Mouse (Mus musculus): ENCODE data around the gene Actrt2. TPM values are rescaled to one million over a fixed set of nuclear protein-coding genes. Genes with fewer than 3 reads are reported as not detected.

Gene Actrt2
- polyA plus RNA-seq, 1 experiment from 2014 or later, result not detected

GRCm38 (mm10) chr4:154675441-154676000, 7.9 kb upstream of the Actrt2 start:
- WGBS, result 66% methylated on average over 10 of the region's 10 CpGs
- Histone ChIP-seq H3K36me3 (no peaks in the 10 kb centered on the region), H3K27me3 (replicated peaks) (no peaks in the 10 kb centered on the region; the same call in none of the 2 replicates), H3K9me3 (no peaks in the 10 kb centered on the region), H3K4me1 (replicated peaks) (no peaks in the 10 kb centered on the region), H3K4me2 (replicated peaks) (no peak overlapping the region), H3K4me3 (replicated peaks) (no peak overlapping the region), H3K27ac (no peak overlapping the region), H3K9ac (no peak overlapping the region)
- ATAC-seq, result no peak

- Histone ChIP-seq H3K4me1 (replicated peaks) (no peaks in the 10 kb centered on the region), H3K4me2 (replicated peaks) (no peak overlapping the region; the same call in 1 of the 2 replicates)
These were observed 7.3 kb upstream of the Actrt2 start for GRCm38 (mm10) chr4:154674966-154675365.

GRCm38 (mm10) chr4:154674541-154674940, 6.9 kb upstream of the Actrt2 start:
- Histone ChIP-seq H3K4me3 (replicated peaks) (no peak overlapping the region), H3K27me3 (replicated peaks) (no peaks in the 10 kb centered on the region; the same call in none of the 2 replicates), H3K9me3 (no peaks in the 10 kb centered on the region), H3K4me2 (replicated peaks) (no peak overlapping the region; the same call in 1 of the 2 replicates), H3K4me1 (replicated peaks) (no peaks in the 10 kb centered on the region), H3K9ac (no peak overlapping the region), H3K27ac (no peak overlapping the region), H3K36me3 (no peaks in the 10 kb centered on the region)
- WGBS, result 2% methylated on average over 12 of the region's 12 CpGs
- ATAC-seq, result no peak; the same call in 1 of the 2 replicates

More at GRCm38 (mm10) chr4:154674966-154675365, 7.3 kb upstream of the Actrt2 start:
- no peaks in the 10 kb centered on the region; the same call in none of the 2 replicates for H3K27me3 ChIP-seq (replicated peaks)
- H3K27ac ChIP-seq, result no peak overlapping the region
- H3K36me3 ChIP-seq, result no peaks in the 10 kb centered on the region
- H3K4me3 ChIP-seq (replicated peaks), result no peak overlapping the region
- no peak for ATAC-seq
- H3K9me3 ChIP-seq, result no peaks in the 10 kb centered on the region
- no peak overlapping the region for H3K9ac ChIP-seq
- 31% methylated on average over 15 of the region's 15 CpGs for WGBS

- no peaks in the 10 kb centered on the region for H3K4me1 ChIP-seq (replicated peaks)
- no peak overlapping the region for H3K27ac ChIP-seq
- H3K9ac ChIP-seq, result no peak overlapping the region
- H3K27me3 ChIP-seq (replicated peaks), result peaks cover 2% of the 10 kb centered on the region
- H3K9me3 ChIP-seq, result no peaks in the 10 kb centered on the region
- ATAC-seq, result no peak
- no peak overlapping the region for H3K4me2 ChIP-seq (replicated peaks)
- no peaks in the 10 kb centered on the region for H3K36me3 ChIP-seq
- 75% methylated on average over 4 of the region's 4 CpGs for WGBS
- H3K4me3 ChIP-seq (replicated peaks), result no peak overlapping the region
These were observed 6.3 kb upstream of the Actrt2 start for GRCm38 (mm10) chr4:154673986-154674385.

- Histone ChIP-seq H3K4me3 (replicated peaks) (no peak overlapping the region), H3K4me1 (replicated peaks) (no peaks in the 10 kb centered on the region), H3K36me3 (no peaks in the 10 kb centered on the region), H3K9me3 (no peaks in the 10 kb centered on the region), H3K4me2 (replicated peaks) (no peak overlapping the region), H3K9ac (no peak overlapping the region), H3K27me3 (replicated peaks) (peaks cover 4% of the 10 kb centered on the region), H3K27ac (no peak overlapping the region)
- ATAC-seq, result no peak
- 43% methylated on average over 1 of the region's 1 CpGs for WGBS
These were observed 4.4 kb upstream of the Actrt2 start for GRCm38 (mm10) chr4:154672027-154672426.

- Histone ChIP-seq H3K4me2 (replicated peaks) (no peak overlapping the region), H3K9ac (no peak overlapping the region), H3K27me3 (replicated peaks) (peaks cover 4% of the 10 kb centered on the region), H3K9me3 (no peaks in the 10 kb centered on the region), H3K36me3 (no peaks in the 10 kb centered on the region), H3K4me3 (replicated peaks) (no peak overlapping the region), H3K27ac (no peak overlapping the region), H3K4me1 (replicated peaks) (no peaks in the 10 kb centered on the region)
- ATAC-seq, result no peak
- WGBS, result 57% methylated on average over 8 of the region's 8 CpGs
These were observed 3.7 kb upstream of the Actrt2 start for GRCm38 (mm10) chr4:154671232-154671912.

GRCm38 (mm10) chr4:154662681-154663215, 4.9 kb downstream of the Actrt2 start:
- ATAC-seq, result no peak
- H3K9ac ChIP-seq, result no peak overlapping the region
- no peak overlapping the region for H3K4me3 ChIP-seq (replicated peaks)
- no peaks in the 10 kb centered on the region for H3K4me1 ChIP-seq (replicated peaks)
- H3K27ac ChIP-seq, result no peak overlapping the region
- 68% methylated on average over 12 of the region's 12 CpGs for WGBS
- no peak overlapping the region for H3K4me2 ChIP-seq (replicated peaks)
- H3K27me3 ChIP-seq (replicated peaks), result no peaks in the 10 kb centered on the region
- H3K9me3 ChIP-seq, result no peaks in the 10 kb centered on the region
- H3K36me3 ChIP-seq, result no peaks in the 10 kb centered on the region

GRCm38 (mm10) chr4:154661256-154661655, 6.4 kb downstream of the Actrt2 start:
- 35% methylated on average over 6 of the region's 6 CpGs for WGBS
- Histone ChIP-seq H3K9ac (no peak overlapping the region), H3K9me3 (no peaks in the 10 kb centered on the region), H3K27me3 (replicated peaks) (no peaks in the 10 kb centered on the region), H3K4me1 (replicated peaks) (no peaks in the 10 kb centered on the region), H3K36me3 (no peaks in the 10 kb centered on the region), H3K4me2 (replicated peaks) (no peak overlapping the region), H3K4me3 (replicated peaks) (no peak overlapping the region), H3K27ac (no peak overlapping the region)
- ATAC-seq, result no peak

- no peak overlapping the region for H3K4me2 ChIP-seq (replicated peaks)
- no peak overlapping the region for H3K9ac ChIP-seq
- no peaks in the 10 kb centered on the region for H3K27me3 ChIP-seq (replicated peaks)
- ATAC-seq, result no peak
- no peaks in the 10 kb centered on the region for H3K36me3 ChIP-seq
- no peaks in the 10 kb centered on the region for H3K9me3 ChIP-seq
- H3K4me1 ChIP-seq (replicated peaks), result no peaks in the 10 kb centered on the region
- no peak overlapping the region for H3K27ac ChIP-seq
- H3K4me3 ChIP-seq (replicated peaks), result no peak overlapping the region
These were observed 7.6 kb downstream of the Actrt2 start for GRCm38 (mm10) chr4:154660025-154660424.

- Histone ChIP-seq H3K4me3 (replicated peaks) (no peak overlapping the region), H3K9me3 (no peaks in the 10 kb centered on the region), H3K4me2 (replicated peaks) (no peak overlapping the region), H3K27ac (no peak overlapping the region), H3K9ac (no peak overlapping the region), H3K4me1 (replicated peaks) (no peaks in the 10 kb centered on the region), H3K27me3 (replicated peaks) (peaks cover 7% of the 10 kb centered on the region; the same call in 1 of the 2 replicates), H3K36me3 (no peaks in the 10 kb centered on the region)
- 77% methylated on average over 15 of the region's 15 CpGs for WGBS
- ATAC-seq, result no peak
These were observed 12.3 kb downstream of the Actrt2 start for GRCm38 (mm10) chr4:154655134-154655910.

- Histone ChIP-seq H3K4me2 (replicated peaks) (no peak overlapping the region), H3K9me3 (no peaks in the 10 kb centered on the region), H3K9ac (no peak overlapping the region), H3K4me3 (replicated peaks) (no peak overlapping the region), H3K36me3 (no peaks in the 10 kb centered on the region), H3K27me3 (replicated peaks) (peaks cover 7% of the 10 kb centered on the region), H3K4me1 (replicated peaks) (no peaks in the 10 kb centered on the region), H3K27ac (no peak overlapping the region)
- no peak for ATAC-seq
- WGBS, result 16% methylated on average over 5 of the region's 5 CpGs
These were observed 15.2 kb downstream of the Actrt2 start for GRCm38 (mm10) chr4:154652494-154652893.

GRCm38 (mm10) chr4:154649083-154649747, 18.5 kb downstream of the Actrt2 start:
- 82% methylated on average over 19 of the region's 19 CpGs for WGBS
- Histone ChIP-seq H3K4me3 (replicated peaks) (no peak overlapping the region), H3K9me3 (no peaks in the 10 kb centered on the region), H3K9ac (no peak overlapping the region), H3K36me3 (no peaks in the 10 kb centered on the region), H3K27me3 (replicated peaks) (peaks cover 10% of the 10 kb centered on the region), H3K4me1 (replicated peaks) (no peaks in the 10 kb centered on the region), H3K27ac (no peak overlapping the region), H3K4me2 (replicated peaks) (no peak overlapping the region)
- no peak for ATAC-seq

Measured in intestine, embryonic 15.5 days (tissue).